Mouse (Mus musculus): ENCODE measurements around the gene Etfb. TPM values are rescaled to one million over a fixed set of nuclear protein-coding genes. Genes with fewer than 3 reads are reported as not detected.

The Etfb gene
- polyA plus RNA-seq, 1 experiment from 2014 or later, result 202 TPM

GRCm38 (mm10) chr7:43482090-43482716, 38.3 kb downstream of the Etfb start:
- no peak overlapping the region for H3K4me3 ChIP-seq (ENCODE audit: low read depth, low read length)
- no peaks in the 10 kb centered on the region for H3K9me3 ChIP-seq (ENCODE audit: control insufficient read depth, low read length)
- H3K27me3 ChIP-seq (ENCODE audit: control insufficient read depth, insufficient read depth, low read length), result peaks cover 5% of the 10 kb centered on the region; the same call in 1 of the 2 replicates
- no peak overlapping the region for H3K9ac ChIP-seq (ENCODE audit: low read length)
- peak; percentile 46 for ATAC-seq (ENCODE audit: low FRiP score)
- peak; percentile 54 for DNase-seq (ENCODE audit: low spot score, missing footprints)
- no peak overlapping the region for H3K27ac ChIP-seq (ENCODE audit: low read depth, low read length)
- no peak overlapping the region for H3K4me2 ChIP-seq
- H3K4me1 ChIP-seq (ENCODE audit: control insufficient read depth, insufficient read depth, low read length), result no peaks in the 10 kb centered on the region
- no peaks in the 10 kb centered on the region for H3K36me3 ChIP-seq (ENCODE audit: control insufficient read depth, insufficient read depth, low read length)
- 75% methylated on average over 8 of the region's 8 CpGs for WGBS

- 28% methylated on average over 10 of the region's 10 CpGs for WGBS
- Histone ChIP-seq H3K9me3 (ENCODE audit: control insufficient read depth, low read length) (no peaks in the 10 kb centered on the region), H3K27me3 (ENCODE audit: control insufficient read depth, insufficient read depth, low read length) (no peaks in the 10 kb centered on the region), H3K4me1 (ENCODE audit: control insufficient read depth, insufficient read depth, low read length) (no peaks in the 10 kb centered on the region), H3K4me2 (no peak overlapping the region), H3K9ac (ENCODE audit: low read length) (no peak overlapping the region), H3K4me3 (ENCODE audit: low read depth, low read length) (no peak overlapping the region), H3K36me3 (ENCODE audit: control insufficient read depth, insufficient read depth, low read length) (no peaks in the 10 kb centered on the region), H3K27ac (ENCODE audit: low read depth, low read length) (no peak overlapping the region)
- peak; percentile 57 for DNase-seq (ENCODE audit: low spot score, missing footprints)
- ATAC-seq (ENCODE audit: low FRiP score), result no peak
These were observed 39.4 kb downstream of the Etfb start for GRCm38 (mm10) chr7:43483236-43483635.

- Histone ChIP-seq H3K4me2 (peak overlapping the region; percentile 75; the same call in 1 of the 2 replicates), H3K27ac (ENCODE audit: low read depth, low read length) (no peak overlapping the region), H3K4me1 (ENCODE audit: control insufficient read depth, insufficient read depth, low read length) (no peaks in the 10 kb centered on the region; the same call in 1 of the 2 replicates), H3K9ac (ENCODE audit: low read length) (0 out of 2 replicates have a peak overlapping the region, but pooled peaks have one; percentile 24), H3K9me3 (ENCODE audit: control insufficient read depth, low read length) (no peaks in the 10 kb centered on the region), H3K27me3 (ENCODE audit: control insufficient read depth, insufficient read depth, low read length) (no peaks in the 10 kb centered on the region), H3K4me3 (ENCODE audit: low read depth, low read length) (peak overlapping the region; percentile 62), H3K36me3 (ENCODE audit: control insufficient read depth, insufficient read depth, low read length) (no peaks in the 10 kb centered on the region)
- ATAC-seq (ENCODE audit: low FRiP score), result no peak
- 42% methylated on average over 5 of the region's 5 CpGs for WGBS
- DNase-seq (ENCODE audit: low spot score, missing footprints), result peak; percentile 83
These were observed 44.8 kb downstream of the Etfb start for GRCm38 (mm10) chr7:43488646-43489045.

- peak; percentile 77 for ATAC-seq (ENCODE audit: low FRiP score)
- Histone ChIP-seq H3K27me3 (ENCODE audit: control insufficient read depth, insufficient read depth, low read length) (no peaks in the 10 kb centered on the region), H3K27ac (ENCODE audit: low read depth, low read length) (peak within 1 kb of the TSS; percentile 67), H3K9me3 (ENCODE audit: control insufficient read depth, low read length) (no peaks in the 10 kb centered on the region), H3K9ac (ENCODE audit: low read length) (peak within 1 kb of the TSS; percentile 86), H3K4me2 (peak within 1 kb of the TSS; percentile 75), H3K4me3 (ENCODE audit: low read depth, low read length) (peak within 1 kb of the TSS; percentile 62), H3K36me3 (ENCODE audit: control insufficient read depth, insufficient read depth, low read length) (no peaks in the 10 kb centered on the region), H3K4me1 (ENCODE audit: control insufficient read depth, insufficient read depth, low read length) (no peaks in the 10 kb centered on the region; the same call in 1 of the 2 replicates)
- DNase-seq (ENCODE audit: low spot score, missing footprints), result peak; percentile 94
- WGBS, result 3% methylated on average over 16 of the region's 41 CpGs
These were observed 45.8 kb downstream of the Etfb start, which contains the start of gene Iglon5 for GRCm38 (mm10) chr7:43489631-43490125. TSS of gene Iglon5 (minus strand) at chr7:43490075.

- H3K4me2 ChIP-seq, result peak overlapping the region; percentile 75
- no peaks in the 10 kb centered on the region for H3K36me3 ChIP-seq (ENCODE audit: control insufficient read depth, insufficient read depth, low read length)
- H3K27me3 ChIP-seq (ENCODE audit: control insufficient read depth, insufficient read depth, low read length), result no peaks in the 10 kb centered on the region
- peak overlapping the region; percentile 86 for H3K9ac ChIP-seq (ENCODE audit: low read length)
- ATAC-seq (ENCODE audit: low FRiP score) (peak; percentile 93), DNase-seq (ENCODE audit: low spot score, missing footprints) (peak; percentile 97)
- peak overlapping the region; percentile 62 for H3K4me3 ChIP-seq (ENCODE audit: low read depth, low read length)
- H3K4me1 ChIP-seq (ENCODE audit: control insufficient read depth, insufficient read depth, low read length), result no peaks in the 10 kb centered on the region; the same call in 1 of the 2 replicates
- 0% methylated on average over 6 of the region's 13 CpGs for WGBS
- H3K27ac ChIP-seq (ENCODE audit: low read depth, low read length), result peak overlapping the region; percentile 67
- H3K9me3 ChIP-seq (ENCODE audit: control insufficient read depth, low read length), result no peaks in the 10 kb centered on the region
These were observed 46.3 kb downstream of the Etfb start for GRCm38 (mm10) chr7:43490182-43490584.

GRCm38 (mm10) chr7:43490861-43491260, 47.0 kb downstream of the Etfb start:
- Histone ChIP-seq H3K27ac (ENCODE audit: low read depth, low read length) (no peak overlapping the region), H3K9me3 (ENCODE audit: control insufficient read depth, low read length) (no peaks in the 10 kb centered on the region), H3K4me2 (peak overlapping the region; percentile 75; the same call in 1 of the 2 replicates), H3K4me3 (ENCODE audit: low read depth, low read length) (no peak overlapping the region), H3K9ac (ENCODE audit: low read length) (no peak overlapping the region), H3K4me1 (ENCODE audit: control insufficient read depth, insufficient read depth, low read length) (no peaks in the 10 kb centered on the region; the same call in 1 of the 2 replicates), H3K36me3 (ENCODE audit: control insufficient read depth, insufficient read depth, low read length) (no peaks in the 10 kb centered on the region), H3K27me3 (ENCODE audit: control insufficient read depth, insufficient read depth, low read length) (no peaks in the 10 kb centered on the region)
- 70% methylated on average over 9 of the region's 9 CpGs for WGBS
- ATAC-seq (ENCODE audit: low FRiP score) (no peak; the same call in 1 of the 2 replicates), DNase-seq (ENCODE audit: low spot score, missing footprints) (peak; percentile 85)

- H3K4me1 ChIP-seq (ENCODE audit: control insufficient read depth, insufficient read depth, low read length), result no peaks in the 10 kb centered on the region; the same call in 1 of the 2 replicates
- H3K27me3 ChIP-seq (ENCODE audit: control insufficient read depth, insufficient read depth, low read length), result no peaks in the 10 kb centered on the region
- WGBS, result 8% methylated on average over 21 of the region's 21 CpGs
- H3K9me3 ChIP-seq (ENCODE audit: control insufficient read depth, low read length), result no peaks in the 10 kb centered on the region
- no peak overlapping the region for H3K4me3 ChIP-seq (ENCODE audit: low read depth, low read length)
- H3K27ac ChIP-seq (ENCODE audit: low read depth, low read length), result no peak overlapping the region
- DNase-seq (ENCODE audit: low spot score, missing footprints), result peak; percentile 91
- peak; percentile 71 for ATAC-seq (ENCODE audit: low FRiP score)
- H3K9ac ChIP-seq (ENCODE audit: low read length), result no peak overlapping the region
- H3K4me2 ChIP-seq, result no peak overlapping the region
- no peaks in the 10 kb centered on the region for H3K36me3 ChIP-seq (ENCODE audit: control insufficient read depth, insufficient read depth, low read length)
These were observed 51.6 kb downstream of the Etfb start for GRCm38 (mm10) chr7:43495343-43496021.
